Mouse (Mus musculus) spleen, postnatal 4 days (tissue): ENCODE measurements at regions not wholly inside any gene's neighbourhood (a gene's known extent, or its start where the extent isn't known, plus 50 kb on each side); places are given as distances from the start of the nearest gene placed in this dataset.

ENCODE experiments used
- DNase-seq, 2 experiments: peaks; one replicate each; pipeline ENCODE4 v3.0.0; 2022; ENCODE audit warnings: low spot score in 2 of 2

DNA sequence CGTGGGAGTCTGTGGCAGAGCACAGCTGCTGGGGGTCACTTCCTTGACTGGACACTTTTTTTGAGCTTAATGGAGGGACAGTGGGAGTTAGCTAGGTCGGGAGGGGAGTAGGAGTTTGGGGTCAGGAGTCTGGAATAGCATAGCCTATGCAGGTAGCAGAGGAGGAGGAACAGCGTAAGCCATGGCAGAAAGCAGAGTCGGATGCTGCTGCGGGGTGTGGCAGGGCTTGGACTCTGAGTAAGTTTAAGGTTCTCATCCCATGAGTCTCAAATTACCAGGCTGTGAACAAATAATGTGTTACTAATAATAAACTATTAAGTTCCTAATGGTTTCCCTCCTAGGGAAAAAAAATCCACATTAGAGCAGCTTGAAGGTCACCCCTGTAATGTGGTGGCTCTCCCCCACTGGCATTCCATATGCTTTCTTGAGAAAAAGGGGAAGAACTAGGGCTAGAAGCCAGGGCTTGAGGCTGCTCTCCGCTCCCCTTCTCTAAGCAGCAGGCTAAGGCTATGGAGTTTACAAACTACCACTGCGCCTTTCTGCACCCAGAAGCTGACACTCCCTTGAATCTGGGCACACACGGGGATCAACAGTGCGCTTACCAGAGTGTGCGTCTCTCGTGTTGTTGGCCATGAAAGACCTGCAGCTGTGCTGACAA, 213.4 kb upstream of the Pgrmc2 start:
- no peak for DNase-seq

DNA sequence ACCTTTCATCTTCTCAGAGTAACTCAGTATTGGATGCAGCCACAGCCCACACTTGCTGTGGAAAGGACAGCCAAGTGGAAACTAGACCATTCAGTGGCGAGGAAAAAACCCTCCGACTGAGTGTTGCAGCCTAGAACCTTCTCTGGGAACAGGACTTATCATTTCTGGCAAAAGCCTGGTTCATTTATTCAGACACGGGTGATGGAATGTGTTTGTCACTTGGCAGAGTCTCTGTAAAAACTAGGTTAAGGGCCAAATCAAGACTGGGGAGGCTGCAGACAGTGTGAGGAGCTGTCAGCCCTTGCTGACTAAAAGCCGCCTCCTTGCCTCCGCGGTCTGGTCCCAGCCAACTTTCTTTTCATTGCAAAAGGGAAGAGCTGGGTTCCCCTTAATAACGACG, 212.3 kb upstream of the Pgrmc2 start:
- DNase-seq = no peak

GRCm38 (mm10) chr3:41290535-41291307, 207.9 kb upstream of the Pgrmc2 start:
- no peak for DNase-seq

- DNase-seq = no peak
Observed at GRCm38 (mm10) chr3:41288735-41289134, 205.9 kb upstream of the Pgrmc2 start.

- no peak for DNase-seq
Observed at GRCm38 (mm10) chr3:41288066-41288465, 205.2 kb upstream of the Pgrmc2 start.

- no peak for DNase-seq
Observed at GRCm38 (mm10) chr3:41285336-41285735, 202.5 kb upstream of the Pgrmc2 start.

DNA sequence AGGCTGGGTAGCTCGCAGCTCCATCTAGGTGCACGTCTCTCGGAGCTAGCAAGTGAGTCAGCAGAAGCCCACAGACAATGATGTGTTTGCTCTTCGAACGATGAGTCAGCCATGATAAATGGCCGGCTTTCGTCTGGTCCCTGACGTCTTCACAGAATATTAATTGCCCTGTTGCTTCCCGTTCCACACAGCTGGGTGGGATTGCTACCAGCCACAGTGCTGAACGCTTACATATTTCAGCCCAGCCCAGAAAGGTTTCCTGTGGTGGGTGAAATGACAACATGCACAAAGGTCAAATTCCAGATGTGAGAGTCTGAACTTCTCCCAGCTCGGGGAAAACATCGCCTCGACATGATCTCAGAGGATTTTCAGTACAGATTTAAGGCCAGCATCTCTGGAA, 202.1 kb upstream of the Pgrmc2 start:
- no peak for DNase-seq

- no peak for DNase-seq
Observed at GRCm38 (mm10) chr3:41282431-41283037, 199.7 kb upstream of the Pgrmc2 start.

DNA sequence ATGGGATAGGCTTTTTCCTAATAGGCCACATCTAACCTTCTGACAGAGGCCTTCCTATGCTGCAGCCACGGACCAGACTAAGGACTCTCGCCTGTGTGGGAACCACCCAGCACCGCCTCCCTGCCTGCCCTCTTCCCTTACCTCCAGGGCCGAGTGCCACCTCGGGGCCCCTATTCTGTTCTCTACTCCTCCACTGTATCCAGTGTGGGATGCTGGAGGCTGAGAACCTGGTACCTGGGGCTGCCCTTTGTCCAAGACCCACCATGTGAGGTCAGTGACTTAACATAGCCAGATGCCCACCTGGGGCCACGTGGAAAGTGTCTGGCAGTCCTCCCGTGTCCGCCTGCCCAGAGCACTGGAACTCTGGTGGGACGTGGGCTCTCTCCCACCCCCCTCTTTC, 193.2 kb upstream of the Pgrmc2 start:
- DNase-seq = peak in 1 of 2 experiments; percentile 9

- no peak for DNase-seq
Observed at GRCm38 (mm10) chr3:41268516-41268915, 185.7 kb upstream of the Pgrmc2 start.

DNA sequence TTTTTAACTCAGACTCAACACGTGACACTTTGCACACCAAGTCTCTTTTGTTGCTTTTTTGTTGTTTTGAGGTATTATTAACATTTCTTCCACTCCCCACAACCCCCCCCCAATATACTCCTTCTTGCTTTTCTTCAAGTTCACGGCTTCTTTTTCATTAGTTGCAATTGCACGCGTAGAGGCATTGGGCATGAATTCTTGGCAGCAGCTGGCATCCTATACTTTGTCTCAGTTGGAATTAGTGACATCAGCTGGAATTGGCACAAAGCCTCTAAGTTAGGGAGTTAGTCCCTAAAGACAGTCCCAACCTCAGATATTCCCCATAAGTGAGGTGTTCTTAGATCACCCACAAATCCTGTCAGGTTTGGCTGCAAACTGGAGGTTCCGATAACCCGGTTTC, 183.4 kb upstream of the Pgrmc2 start:
- DNase-seq = no peak

GRCm38 (mm10) chr3:41265399-41265798, 182.6 kb upstream of the Pgrmc2 start:
- DNase-seq = no peak

DNA sequence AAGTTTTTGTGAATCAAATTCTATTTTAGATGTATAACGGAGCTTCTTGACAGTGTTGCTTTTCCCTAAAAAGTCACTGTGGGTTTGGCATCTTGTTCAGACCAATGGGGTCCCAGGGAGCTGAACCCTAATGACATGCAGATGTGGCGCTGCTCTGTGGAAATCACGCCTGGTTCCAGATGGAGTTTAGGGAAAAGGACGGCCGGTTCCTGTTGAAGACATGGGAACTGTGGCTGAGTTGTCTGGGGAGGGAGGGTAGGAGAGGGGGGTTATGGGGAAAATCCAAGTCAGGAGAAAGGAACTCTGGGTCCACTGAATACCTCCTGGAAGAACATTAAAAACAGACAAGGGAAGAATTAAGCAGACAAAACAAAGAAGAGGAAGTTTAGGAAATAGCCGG, 175.4 kb upstream of the Pgrmc2 start:
- no peak for DNase-seq

DNA sequence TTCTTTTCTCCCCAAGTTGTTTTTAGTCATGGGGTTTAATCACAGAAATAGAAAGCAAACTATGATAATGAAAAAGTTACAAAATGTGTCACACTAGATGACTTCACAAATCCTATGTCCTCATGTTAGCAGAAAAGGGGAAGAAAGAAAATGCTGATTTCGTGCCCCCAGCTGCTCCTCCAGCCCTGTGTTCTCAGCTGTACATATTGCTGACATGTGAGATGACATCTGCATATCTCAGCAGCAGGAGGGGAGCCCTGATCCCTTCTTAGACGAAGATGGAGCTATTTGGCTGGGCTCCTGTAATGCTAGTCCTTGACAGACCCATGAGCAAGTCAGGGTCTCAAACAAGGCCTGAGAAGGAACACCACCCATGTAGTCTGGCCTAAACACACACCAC, 162.1 kb upstream of the Pgrmc2 start:
- DNase-seq = peak in 1 of 2 experiments; percentile 7

GRCm38 (mm10) chr3:41241856-41242552, 159.2 kb upstream of the Pgrmc2 start:
- DNase-seq = peak in 1 of 2 experiments; percentile 3

DNA sequence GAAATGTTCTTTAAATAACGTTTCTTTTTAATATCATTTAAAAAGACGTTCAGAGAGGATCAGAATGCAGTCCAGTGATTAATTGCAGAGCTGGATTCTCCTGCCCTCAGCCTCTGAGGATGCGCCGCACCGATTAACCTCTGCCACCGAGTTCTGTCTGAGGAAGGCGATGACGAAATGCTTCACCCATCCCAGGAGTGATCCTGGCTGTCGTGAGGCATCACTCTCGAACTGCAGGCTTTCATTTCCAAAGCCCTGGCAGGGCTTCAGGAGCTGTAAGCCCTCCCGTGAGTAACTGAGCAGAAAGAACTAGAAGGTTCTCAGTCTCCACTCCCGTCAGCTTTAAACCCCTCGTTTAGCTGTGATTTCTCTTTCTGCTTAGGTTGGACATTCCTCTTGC, 157.0 kb upstream of the Pgrmc2 start:
- DNase-seq = peak in 1 of 2 experiments; percentile 8

DNA sequence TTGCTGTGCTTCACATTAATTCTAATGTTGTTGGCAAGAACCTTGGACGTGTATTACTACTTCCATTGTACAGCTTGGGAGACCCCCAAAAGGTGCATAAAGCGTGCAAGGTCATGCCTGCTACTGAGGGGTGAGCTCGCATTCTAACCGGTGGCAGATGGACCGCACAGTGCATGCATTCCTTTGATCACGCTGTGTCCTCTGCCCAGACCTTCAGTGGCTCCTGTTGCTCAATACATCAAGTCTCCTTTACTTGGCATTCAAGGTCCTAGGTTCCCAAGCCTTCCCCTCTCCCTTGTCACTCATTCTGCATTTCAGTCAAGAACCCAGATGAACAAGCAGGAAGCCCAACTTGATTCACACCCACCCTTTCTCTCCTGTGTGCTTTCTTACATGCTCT, 156.4 kb upstream of the Pgrmc2 start:
- peak in 1 of 2 experiments; percentile 4 for DNase-seq

GRCm38 (mm10) chr3:41238046-41238445, 155.2 kb upstream of the Pgrmc2 start:
- peak in 1 of 2 experiments; percentile 4 for DNase-seq

DNA sequence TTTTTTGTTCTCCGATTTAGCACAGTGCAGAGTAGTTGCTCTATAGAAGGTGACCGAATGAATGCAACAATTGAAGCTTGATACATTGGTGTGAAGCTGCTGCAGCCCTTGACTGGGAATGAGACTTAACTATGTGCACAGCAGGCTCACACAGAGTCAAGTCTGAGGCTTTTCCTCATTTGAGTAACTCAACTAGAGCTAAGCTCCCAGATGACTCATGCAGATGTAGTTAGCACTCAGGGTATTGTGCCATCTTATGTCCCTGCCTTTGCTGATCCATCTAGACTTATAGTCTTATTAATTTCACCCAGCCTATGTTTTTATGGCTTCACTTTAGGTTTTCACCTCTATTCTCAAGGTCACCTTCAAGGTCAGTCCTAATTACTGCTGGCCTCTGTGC, 152.8 kb upstream of the Pgrmc2 start:
- no peak for DNase-seq

DNA sequence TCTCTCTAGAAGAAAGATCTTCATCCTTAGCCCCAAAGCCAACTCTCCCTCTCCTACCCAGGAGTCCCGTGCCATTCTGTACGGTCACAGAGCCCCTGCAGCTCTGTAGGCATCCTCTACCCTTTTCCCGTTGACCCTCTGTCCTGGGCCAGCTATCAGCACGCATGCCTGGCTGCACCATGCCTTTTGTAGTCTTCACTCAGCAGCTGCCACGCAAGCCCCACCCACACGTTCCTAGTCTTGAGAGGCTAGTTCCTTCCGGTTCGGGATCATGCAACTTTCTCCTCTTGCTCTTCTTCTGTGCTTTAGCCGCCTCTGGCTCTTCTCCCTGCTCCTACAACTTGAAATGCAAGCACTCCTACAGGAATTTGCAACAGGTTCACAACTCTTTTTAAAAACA, 152.1 kb upstream of the Pgrmc2 start:
- DNase-seq = peak in 1 of 2 experiments; percentile 20

DNA sequence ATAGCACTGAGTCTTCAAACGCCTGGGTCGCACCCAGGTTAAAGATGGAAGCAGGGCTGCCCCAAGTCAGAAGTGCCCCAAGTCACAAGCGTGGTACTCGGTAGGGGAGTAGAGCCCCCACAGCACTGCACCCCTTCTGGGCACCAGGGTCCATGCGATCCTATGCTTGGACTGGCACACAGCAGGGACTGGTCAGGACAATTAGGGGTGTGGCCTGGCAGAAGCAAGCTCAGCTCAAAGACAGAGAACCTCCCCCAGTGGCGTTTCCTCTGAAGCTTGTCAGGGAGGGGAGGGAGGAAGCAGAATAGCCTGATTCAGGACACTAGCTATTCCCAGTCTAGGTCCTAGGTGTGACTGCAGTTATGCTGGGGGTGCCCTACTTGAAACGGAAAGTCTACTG, 151.3 kb upstream of the Pgrmc2 start:
- no peak for DNase-seq

- DNase-seq = no peak
Observed at GRCm38 (mm10) chr3:41233439-41233838, 150.6 kb upstream of the Pgrmc2 start.
